Mouse (Mus musculus) midbrain, embryonic 13.5 days (tissue): ENCODE data around the gene Kcna7. TPM values are rescaled to one million over a fixed set of nuclear protein-coding genes. Genes with fewer than 3 reads are reported as not detected.
A peak's percentile ranks its signal among the peaks of the same experiment; 100 is the strongest.

Experiments used
- ATAC-seq: fragments of 200-750 bp; cut with Nextera tagmentation; 2 replicates; pipeline ENCODE4 v1.8.0; 2017; ENCODE audit warnings: mild to moderate bottlenecking, moderate TSS enrichment, moderate library complexity
- H3K27ac ChIP-seq: fragments of 300-500 bp; sonication (generic); 2 replicates; pipeline ENCODE4 v1.5.1; 2015; ENCODE audit warnings: inconsistent platforms, mild to moderate bottlenecking, moderate library complexity
- H3K27me3 ChIP-seq: fragments of 300-500 bp; sonication (generic); 2 replicates; pipeline ENCODE4 v1.6.1; 2015; ENCODE audit warnings: mild to moderate bottlenecking, inconsistent platforms
- H3K36me3 ChIP-seq: fragments of 300-500 bp; sonication (generic); 2 replicates; pipeline ENCODE4 v1.6.1; 2015; ENCODE audit warnings: mild to moderate bottlenecking, inconsistent platforms
- H3K4me1 ChIP-seq: fragments of 300-500 bp; sonication (generic); replicated peaks from 2 replicates; pipeline ENCODE4 v1.6.1; 2015; ENCODE audit warnings: inconsistent platforms
- H3K4me2 ChIP-seq: fragments of 300-500 bp; sonication (generic); replicated peaks from 2 replicates; pipeline ENCODE4 v1.6.1; 2015; ENCODE audit warnings: moderate library complexity, mild to moderate bottlenecking, inconsistent platforms
- H3K4me3 ChIP-seq: fragments of 300-500 bp; sonication (generic); replicated peaks from 2 replicates; pipeline ENCODE4 v1.5.1; 2015; ENCODE audit warnings: mild to moderate bottlenecking, inconsistent platforms
- H3K9ac ChIP-seq: fragments of 300-500 bp; sonication (generic); replicated peaks from 2 replicates; pipeline ENCODE4 v1.6.1; 2015; ENCODE audit warnings: mild to moderate bottlenecking, inconsistent platforms
- H3K9me3 ChIP-seq: fragments of 300-500 bp; sonication (generic); 2 replicates; pipeline ENCODE4 v1.6.1; 2016; ENCODE audit warnings: mild to moderate bottlenecking, inconsistent platforms
- WGBS: fragments of 180-500 bp; shearing (Covaris S2); methylation state at CpG from one replicate; pipeline ENCODE4 v1.1.7; 2015; 5-methylcytosine and 5-hydroxymethylcytosine counted together
- microRNA-seq: library from miRNA; unstranded; fragments of <30 nt; microRNA quantifications from one replicate; pipeline ENCODE4, GENCODE M21; 2016
- polyA plus RNA-seq: library from polyadenylated mRNA; unstranded; fragments of >200 nt; fragmentation: Nextera tagmentation; extraction: Ambion mirVana; gene quantifications from 2 replicates; pipeline ENCODE4 v1.2.1, GENCODE M21; 2015

The Kcna7 gene
- polyA plus RNA-seq, 1 experiment from 2014 or later = not detected

GRCm38 (mm10) chr7:45457204-45458060, 52.0 kb downstream of the Kcna7 start:
- H3K9me3 ChIP-seq = no peaks in the 10 kb centered on the region
- H3K27me3 ChIP-seq = no peaks in the 10 kb centered on the region
- H3K4me1 ChIP-seq = peaks cover 44% of the 10 kb centered on the region
- H3K4me2 ChIP-seq = peak overlapping the region; percentile 92
- H3K4me3 ChIP-seq = peak overlapping the region; percentile 95
- H3K27ac ChIP-seq = peak overlapping the region; percentile 15; the same call in 1 of the 2 replicates
- H3K9ac ChIP-seq = peak overlapping the region; percentile 97
- 79% methylated on average over 10 of the region's 10 CpGs for WGBS
- peaks cover 63% of the 10 kb centered on the region for H3K36me3 ChIP-seq
- no peak for ATAC-seq

DNA sequence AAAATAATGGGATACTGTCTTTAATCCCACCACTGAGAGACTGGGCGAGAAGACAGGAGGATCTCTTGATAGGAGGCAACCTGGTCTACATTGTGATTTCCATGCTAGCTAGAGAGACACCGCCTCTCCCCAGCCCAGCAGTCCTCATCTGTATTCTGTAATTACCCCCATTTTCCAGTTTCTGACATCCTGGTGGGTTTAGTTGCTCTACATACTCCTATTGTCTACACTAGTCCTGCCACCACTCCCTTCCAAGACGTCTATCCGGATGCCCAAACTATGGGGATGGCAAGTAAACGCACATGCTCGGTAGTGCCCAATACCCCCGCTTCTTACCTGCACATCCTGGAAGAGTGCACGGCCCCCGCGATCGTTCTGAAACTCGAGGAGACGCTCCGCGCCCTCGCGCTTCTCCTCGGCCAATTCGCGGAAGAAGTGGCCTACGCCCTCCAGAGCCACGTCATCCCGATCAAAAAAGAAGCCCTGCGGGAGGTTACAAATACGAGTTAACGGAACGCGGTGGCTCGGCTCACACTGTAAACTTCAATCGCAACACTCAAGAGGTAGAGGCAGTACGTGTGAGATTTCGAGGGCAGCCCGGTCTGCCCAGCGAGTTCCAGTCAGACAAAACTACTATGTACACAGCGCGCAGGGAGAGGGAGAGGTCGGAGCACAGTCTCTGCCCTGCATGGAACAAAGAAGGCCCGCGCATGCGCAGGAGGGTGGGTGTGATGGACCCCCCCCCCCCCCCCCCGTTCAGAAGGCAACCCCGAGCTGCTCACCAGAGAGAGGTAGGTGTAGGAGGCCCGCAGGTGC, 53.5 kb downstream of the Kcna7 start:
- Histone ChIP-seq H3K9ac (peak overlapping the region; percentile 97), H3K4me1 (peaks cover 44% of the 10 kb centered on the region), H3K4me2 (peak overlapping the region; percentile 92), H3K27me3 (no peaks in the 10 kb centered on the region), H3K9me3 (no peaks in the 10 kb centered on the region), H3K36me3 (peaks cover 69% of the 10 kb centered on the region), H3K27ac (peak overlapping the region; percentile 95), H3K4me3 (peak overlapping the region; percentile 95)
- WGBS = under 1% methylated on average over 42 of the region's 43 CpGs
- peak; percentile 79 for ATAC-seq

Small RNAs within 50 kb of the gene (microRNA-seq; reads per million reads assigned to microRNA genes)
- gene Gm22133 = not detected

Other genes with a start within 250 kb of the Kcna7 start
- 0.34 and 1.8 TPM in 2 replicates for gene Slc17a7, start 241.7 kb upstream of the Kcna7 start, polyA plus RNA-seq
- gene Gfy, start 226.1 kb upstream of the Kcna7 start, polyA plus RNA-seq = not detected in 2 replicates
- gene Pth2, start 224.7 kb upstream of the Kcna7 start, polyA plus RNA-seq = 1.8 and 2.1 TPM in 2 replicates
- 0.59 and 0.97 TPM in 2 replicates for gene Ccdc155, start 200.8 kb upstream of the Kcna7 start, polyA plus RNA-seq
- 1.5 and 1.6 TPM in 2 replicates for gene Dkkl1, start 193.5 kb upstream of the Kcna7 start, polyA plus RNA-seq
- gene Tead2, start 189.9 kb upstream of the Kcna7 start, polyA plus RNA-seq = 112 and 124 TPM in 2 replicates
- gene Cd37, start 166.5 kb upstream of the Kcna7 start, polyA plus RNA-seq = 0.84 and 1.5 TPM in 2 replicates
- gene Slc6a16, start 164.6 kb upstream of the Kcna7 start, polyA plus RNA-seq = 0.24 and 0.28 TPM in 2 replicates
- not detected in 2 replicates for gene Slc6a21, start 128.1 kb upstream of the Kcna7 start, polyA plus RNA-seq
- gene Trpm4, start 71.9 kb upstream of the Kcna7 start, polyA plus RNA-seq = 7.3 and 10.8 TPM in 2 replicates
- gene Hrc, start 70.4 kb upstream of the Kcna7 start, polyA plus RNA-seq = 0.10 and 0.26 TPM in 2 replicates
- 17.2 and 19.8 TPM in 2 replicates for gene Ppfia3, start 38.6 kb upstream of the Kcna7 start, polyA plus RNA-seq
- 7.1 and 7.9 TPM in 2 replicates for gene Lin7b, start 35.1 kb upstream of the Kcna7 start, polyA plus RNA-seq
- 223 and 238 TPM in 2 replicates for gene Snrnp70, start 9.9 kb upstream of the Kcna7 start, polyA plus RNA-seq
- not detected in 2 replicates for gene Ntf5, start 8.0 kb downstream of the Kcna7 start, polyA plus RNA-seq
- 0.50 TPM in 1 of 2 replicates, not detected in the other for gene Lhb, start 15.2 kb downstream of the Kcna7 start, polyA plus RNA-seq
- gene Gys1, start 29.2 kb downstream of the Kcna7 start, polyA plus RNA-seq = 20.6 and 23.4 TPM in 2 replicates
- gene Ruvbl2, start 32.4 kb downstream of the Kcna7 start, polyA plus RNA-seq = 121 and 123 TPM in 2 replicates
- gene Ftl1, start 54.2 kb downstream of the Kcna7 start, polyA plus RNA-seq = 6,845 and 7,096 TPM in 2 replicates
- 259 and 265 TPM in 2 replicates for gene Bax, start 61.2 kb downstream of the Kcna7 start, polyA plus RNA-seq
- 0.22 TPM in 1 of 2 replicates, not detected in the other for gene Tulp2, start 76.2 kb downstream of the Kcna7 start, polyA plus RNA-seq
- gene Gm45808, start 81.2 kb downstream of the Kcna7 start, polyA plus RNA-seq = not detected in 2 replicates
- 3.3 and 3.6 TPM in 2 replicates for gene Dhdh, start 83.2 kb downstream of the Kcna7 start, polyA plus RNA-seq
- 86.7 and 101 TPM in 2 replicates for gene Nucb1, start 104.8 kb downstream of the Kcna7 start, polyA plus RNA-seq
- gene Ppp1r15a, start 120.6 kb downstream of the Kcna7 start, polyA plus RNA-seq = 11.7 and 11.9 TPM in 2 replicates
- gene Plekha4, start 120.7 kb downstream of the Kcna7 start, polyA plus RNA-seq = 0.23 and 0.46 TPM in 2 replicates
- 0.13 and 0.21 TPM in 2 replicates for gene Hsd17b14, start 149.2 kb downstream of the Kcna7 start, polyA plus RNA-seq
- 20.7 and 24.5 TPM in 2 replicates for gene Bcat2, start 164.5 kb downstream of the Kcna7 start, polyA plus RNA-seq
- 0.17 TPM in 1 of 2 replicates, not detected in the other for gene Fgf21, start 209.8 kb downstream of the Kcna7 start, polyA plus RNA-seq
- not detected in 2 replicates for gene Fut1, start 211.6 kb downstream of the Kcna7 start, polyA plus RNA-seq
- gene Izumo1, start 216.2 kb downstream of the Kcna7 start, polyA plus RNA-seq = 0.17 TPM in 1 of 2 replicates, not detected in the other
- gene Rasip1, start 221.8 kb downstream of the Kcna7 start, polyA plus RNA-seq = 7.5 and 9.4 TPM in 2 replicates
- 3.1 and 4.8 TPM in 2 replicates for gene Mamstr, start 234.3 kb downstream of the Kcna7 start, polyA plus RNA-seq